Mouse (Mus musculus): ENCODE data around the gene H2-M10.3. TPM values are rescaled to one million over a fixed set of nuclear protein-coding genes. Genes with fewer than 3 reads are reported as not detected.
"Not testable (repeated sequence)": the region's sequence is repeated elsewhere in the genome, so short reads cannot be mapped to it uniquely, and the experiment has no call there.

H2-M10.3 gene
- polyA plus RNA-seq, 2 experiments, result not detected

GRCm38 (mm10) chr17:36355763-36356162 is 12.5 kb downstream of the H2-M10.3 start:
- H3K4me1 ChIP-seq (ENCODE audit: control insufficient read depth, insufficient read depth, low read length), result no peaks in the 10 kb centered on the region
- WGBS, result 36% methylated on average over 3 of the region's 3 CpGs
- no peak overlapping the region for H3K4me3 ChIP-seq (replicated peaks; ENCODE audit: low read length)
- H3K9me3 ChIP-seq (ENCODE audit: control insufficient read depth, low read length), result no peaks in the 10 kb centered on the region
- H3K27ac ChIP-seq (replicated peaks; ENCODE audit: low read depth, low read length), result no peak overlapping the region
- H3K9ac ChIP-seq (ENCODE audit: low read depth, low read length, severe bottlenecking), result no peak overlapping the region
- ATAC-seq (ENCODE audit: low FRiP score, low read depth) (no peak), DNase-seq (ENCODE audit: low spot score) (no peak)
- no peaks in the 10 kb centered on the region for H3K36me3 ChIP-seq (ENCODE audit: control insufficient read depth, insufficient read depth, low read length)
- TF ChIP-seq POLR2A (IDR thresholded peaks at IDR 0.05; ENCODE audit: borderline replicate concordance, extremely low read depth, insufficient read depth, insufficient read length), result no peak
- no peak overlapping the region for H3K4me2 ChIP-seq (replicated peaks; ENCODE audit: low read depth, low read length, severe bottlenecking)
- no peaks in the 10 kb centered on the region; the same call in 1 of the 2 replicates for H3K27me3 ChIP-seq (ENCODE audit: control insufficient read depth, insufficient read depth, low read length)

- not testable (repeated sequence) for H3K36me3 ChIP-seq (ENCODE audit: control insufficient read depth, insufficient read depth, low read length); H3K4me1 ChIP-seq (ENCODE audit: control insufficient read depth, insufficient read depth, low read length); H3K4me3 ChIP-seq (replicated peaks; ENCODE audit: low read length); H3K27me3 ChIP-seq (ENCODE audit: control insufficient read depth, insufficient read depth, low read length); H3K9me3 ChIP-seq (ENCODE audit: control insufficient read depth, low read length); ATAC-seq (ENCODE audit: low FRiP score, low read depth); H3K27ac ChIP-seq (replicated peaks; ENCODE audit: low read depth, low read length); H3K4me2 ChIP-seq (replicated peaks; ENCODE audit: low read depth, low read length, severe bottlenecking); H3K9ac ChIP-seq (ENCODE audit: low read depth, low read length, severe bottlenecking)
- peak; percentile 64 for DNase-seq (ENCODE audit: low spot score)
Measured at GRCm38 (mm10) chr17:36355343-36355742, 12.9 kb downstream of the H2-M10.3 start.

- H3K9ac ChIP-seq (ENCODE audit: low read depth, low read length, severe bottlenecking), result no peak within 1 kb of the TSS
- no peaks in the 10 kb centered on the region for H3K4me1 ChIP-seq (ENCODE audit: control insufficient read depth, insufficient read depth, low read length)
- TF ChIP-seq POLR2A (IDR thresholded peaks at IDR 0.05; ENCODE audit: borderline replicate concordance, extremely low read depth, insufficient read depth, insufficient read length), result no peak
- H3K36me3 ChIP-seq (ENCODE audit: control insufficient read depth, insufficient read depth, low read length), result no peaks in the 10 kb centered on the region
- H3K4me2 ChIP-seq (replicated peaks; ENCODE audit: low read depth, low read length, severe bottlenecking), result no peak within 1 kb of the TSS
- H3K27ac ChIP-seq (replicated peaks; ENCODE audit: low read depth, low read length), result no peak within 1 kb of the TSS
- no peaks in the 10 kb centered on the region for H3K9me3 ChIP-seq (ENCODE audit: control insufficient read depth, low read length)
- DNase-seq (ENCODE audit: low spot score), result no peak
- WGBS, result 82% methylated on average over 4 of the region's 4 CpGs
- H3K4me3 ChIP-seq (replicated peaks; ENCODE audit: low read length), result no peak within 1 kb of the TSS
- ATAC-seq (ENCODE audit: low FRiP score, low read depth), result no peak
- no peaks in the 10 kb centered on the region for H3K27me3 ChIP-seq (ENCODE audit: control insufficient read depth, insufficient read depth, low read length)
Measured at GRCm38 (mm10) chr17:36326055-36326454, 42.2 kb downstream of the H2-M10.3 start, which contains the start of gene H2-M10.1. H2-M10.1 (minus strand) TSS chr17:36326155.

GRCm38 (mm10) chr17:36315689-36316253 is 52.4 kb downstream of the H2-M10.3 start:
- 18% methylated on average over 5 of the region's 5 CpGs for WGBS
- no peaks in the 10 kb centered on the region for H3K27me3 ChIP-seq (ENCODE audit: control insufficient read depth, insufficient read depth, low read length)
- no peak overlapping the region for H3K27ac ChIP-seq (replicated peaks; ENCODE audit: low read depth, low read length)
- H3K36me3 ChIP-seq (ENCODE audit: control insufficient read depth, insufficient read depth, low read length), result no peaks in the 10 kb centered on the region
- peak overlapping the region; percentile 52; the same call in 1 of the 2 replicates for H3K9ac ChIP-seq (ENCODE audit: low read depth, low read length, severe bottlenecking)
- peak overlapping the region; percentile 49 for H3K4me3 ChIP-seq (replicated peaks; ENCODE audit: low read length)
- TF ChIP-seq POLR2A (IDR thresholded peaks at IDR 0.05; ENCODE audit: borderline replicate concordance, extremely low read depth, insufficient read depth, insufficient read length), result no peak
- peaks cover 3% of the 10 kb centered on the region; the same call in 1 of the 2 replicates for H3K4me1 ChIP-seq (ENCODE audit: control insufficient read depth, insufficient read depth, low read length)
- H3K9me3 ChIP-seq (ENCODE audit: control insufficient read depth, low read length), result no peaks in the 10 kb centered on the region
- peak overlapping the region; percentile 67 for H3K4me2 ChIP-seq (replicated peaks; ENCODE audit: low read depth, low read length, severe bottlenecking)
- no peak for ATAC-seq (ENCODE audit: low FRiP score, low read depth)
- no peak for DNase-seq (ENCODE audit: low spot score)

- TF ChIP-seq POLR2A (IDR thresholded peaks at IDR 0.05; ENCODE audit: borderline replicate concordance, extremely low read depth, insufficient read depth, insufficient read length), result no peak
- no peaks in the 10 kb centered on the region for H3K36me3 ChIP-seq (ENCODE audit: control insufficient read depth, insufficient read depth, low read length)
- no peaks in the 10 kb centered on the region for H3K9me3 ChIP-seq (ENCODE audit: control insufficient read depth, low read length)
- H3K4me3 ChIP-seq (replicated peaks; ENCODE audit: low read length), result peak overlapping the region; percentile 49
- H3K9ac ChIP-seq (ENCODE audit: low read depth, low read length, severe bottlenecking), result peak overlapping the region; percentile 52
- peak; percentile 9 for DNase-seq (ENCODE audit: low spot score)
- no peaks in the 10 kb centered on the region for H3K27me3 ChIP-seq (ENCODE audit: control insufficient read depth, insufficient read depth, low read length)
- peak; percentile 47; the same call in 1 of the 2 replicates for ATAC-seq (ENCODE audit: low FRiP score, low read depth)
- peaks cover 3% of the 10 kb centered on the region; the same call in 1 of the 2 replicates for H3K4me1 ChIP-seq (ENCODE audit: control insufficient read depth, insufficient read depth, low read length)
- H3K4me2 ChIP-seq (replicated peaks; ENCODE audit: low read depth, low read length, severe bottlenecking), result peak overlapping the region; percentile 67
- no peak overlapping the region for H3K27ac ChIP-seq (replicated peaks; ENCODE audit: low read depth, low read length)
- 2% methylated on average over 19 of the region's 19 CpGs for WGBS
Measured at GRCm38 (mm10) chr17:36315041-36315688, 53.1 kb downstream of the H2-M10.3 start.

Other genes with a start within 250 kb of the H2-M10.3 start
- gene Gm19684, start 246.7 kb downstream of the H2-M10.3 start, polyA plus RNA-seq (2012; rRNA removed), result not detected in 2 replicates
- not detected in 2 replicates for gene Gm19684, start 246.7 kb downstream of the H2-M10.3 start, polyA plus RNA-seq (2014; fragmentation: Nextera tagmentation; extraction: Ambion mirVana)
- gene Gm7030, start 239.0 kb downstream of the H2-M10.3 start, polyA plus RNA-seq (2012; rRNA removed), result not detected in 2 replicates
- gene Gm7030, start 239.0 kb downstream of the H2-M10.3 start, polyA plus RNA-seq (2014; fragmentation: Nextera tagmentation; extraction: Ambion mirVana), result not detected in 2 replicates
- 0.05 TPM in 1 of 2 replicates, not detected in the other for gene Gm8909, start 199.9 kb downstream of the H2-M10.3 start, polyA plus RNA-seq (2012; rRNA removed)
- not detected in 2 replicates for gene Gm8909, start 199.9 kb downstream of the H2-M10.3 start, polyA plus RNA-seq (2014; fragmentation: Nextera tagmentation; extraction: Ambion mirVana)
- 0.09 TPM in 1 of 2 replicates, not detected in the other for gene H2-T3, start 178.1 kb downstream of the H2-M10.3 start, polyA plus RNA-seq (2012; rRNA removed)
- not detected in 2 replicates for gene H2-T3, start 178.1 kb downstream of the H2-M10.3 start, polyA plus RNA-seq (2014; fragmentation: Nextera tagmentation; extraction: Ambion mirVana)
- gene Rpp21, start 110.3 kb downstream of the H2-M10.3 start, polyA plus RNA-seq (2012; rRNA removed), result 73.2 and 87.5 TPM in 2 replicates
- 113 and 123 TPM in 2 replicates for gene Rpp21, start 110.3 kb downstream of the H2-M10.3 start, polyA plus RNA-seq (2014; fragmentation: Nextera tagmentation; extraction: Ambion mirVana)
- gene Trim39, start 96.2 kb downstream of the H2-M10.3 start, polyA plus RNA-seq (2012; rRNA removed), result 42.6 and 44.6 TPM in 2 replicates
- 14.5 and 16.9 TPM in 2 replicates for gene Trim39, start 96.2 kb downstream of the H2-M10.3 start, polyA plus RNA-seq (2014; fragmentation: Nextera tagmentation; extraction: Ambion mirVana)
- not detected in 2 replicates for gene H2-M10.2, start 81.9 kb downstream of the H2-M10.3 start, polyA plus RNA-seq (2012; rRNA removed)
- not detected in 2 replicates for gene H2-M10.2, start 81.9 kb downstream of the H2-M10.3 start, polyA plus RNA-seq (2014; fragmentation: Nextera tagmentation; extraction: Ambion mirVana)
- not detected in 2 replicates for gene H2-M10.1, start 42.3 kb downstream of the H2-M10.3 start, polyA plus RNA-seq (2012; rRNA removed)
- not detected in 2 replicates for gene H2-M10.1, start 42.3 kb downstream of the H2-M10.3 start, polyA plus RNA-seq (2014; fragmentation: Nextera tagmentation; extraction: Ambion mirVana)
- gene H2-M10.4, start 93.9 kb upstream of the H2-M10.3 start, polyA plus RNA-seq (2012; rRNA removed), result not detected in 2 replicates
- gene H2-M10.4, start 93.9 kb upstream of the H2-M10.3 start, polyA plus RNA-seq (2014; fragmentation: Nextera tagmentation; extraction: Ambion mirVana), result not detected in 2 replicates
- gene H2-M11, start 178.7 kb upstream of the H2-M10.3 start, polyA plus RNA-seq (2012; rRNA removed), result not detected in 2 replicates
- not detected in 2 replicates for gene H2-M11, start 178.7 kb upstream of the H2-M10.3 start, polyA plus RNA-seq (2014; fragmentation: Nextera tagmentation; extraction: Ambion mirVana)

Measured in limb, embryonic 14.5 days (tissue).